Mouse (Mus musculus): ENCODE data around the gene Aplp1.
"Not testable (repeated sequence)": the region's sequence is repeated elsewhere in the genome, so short reads cannot be mapped to it uniquely, and the experiment has no call there.

Aplp1 gene

GRCm38 (mm10) chr7:30444971-30445751 lies at the start of gene Aplp1:
Gene Aplp1 (minus strand): TSS chr7:30445535.
- DNase-seq, result peak; percentile 87 to 89

- DNase-seq, result no peak
Observed at GRCm38 (mm10) chr7:30493401-30493931, 48.1 kb upstream of the Aplp1 start, which contains the start of gene Prodh2. Gene Prodh2 (plus strand): TSS chr7:30493622.

- DNase-seq, result peak; percentile 94 to 97
Observed at GRCm38 (mm10) chr7:30492765-30493164, 47.4 kb upstream of the Aplp1 start.

- DNase-seq, result no peak
Observed at GRCm38 (mm10) chr7:30490957-30491307, 45.6 kb upstream of the Aplp1 start.

GRCm38 (mm10) chr7:30490251-30490956 lies 45.1 kb upstream of the Aplp1 start:
- peak; percentile 74 to 83 for DNase-seq

GRCm38 (mm10) chr7:30484250-30484649 lies 38.9 kb upstream of the Aplp1 start:
- DNase-seq, result no peak

GRCm38 (mm10) chr7:30477415-30478381 lies 32.4 kb upstream of the Aplp1 start:
- DNase-seq, result peak; percentile 72

- not testable (repeated sequence) for DNase-seq
Observed at GRCm38 (mm10) chr7:30476136-30476535, 30.8 kb upstream of the Aplp1 start.

- no peak for DNase-seq
Observed at GRCm38 (mm10) chr7:30474999-30475398, 29.7 kb upstream of the Aplp1 start.

GRCm38 (mm10) chr7:30472411-30472810 lies 27.1 kb upstream of the Aplp1 start:
- DNase-seq, result peak; percentile 80 to 85

- no peak for DNase-seq
Observed at GRCm38 (mm10) chr7:30464816-30465300, 19.5 kb upstream of the Aplp1 start.

GRCm38 (mm10) chr7:30463996-30464395 lies 18.7 kb upstream of the Aplp1 start:
- no peak for DNase-seq

GRCm38 (mm10) chr7:30463568-30463967 lies 18.2 kb upstream of the Aplp1 start:
- DNase-seq, result no peak

- no peak for DNase-seq
Observed at GRCm38 (mm10) chr7:30459484-30459883, 14.1 kb upstream of the Aplp1 start.

- peak; percentile 70 to 81 for DNase-seq
Observed at GRCm38 (mm10) chr7:30457629-30458330, 12.4 kb upstream of the Aplp1 start, which contains the start of the genes Kirrel2 and Nphs1. Gene Kirrel2 (minus strand): TSS chr7:30457690. Gene Nphs1 (plus strand): TSS chr7:30458315.

GRCm38 (mm10) chr7:30456911-30457628 lies 11.7 kb upstream of the Aplp1 start:
- DNase-seq, result peak in 1 of 2 experiments; percentile 42

- DNase-seq, result no peak
Observed at GRCm38 (mm10) chr7:30456487-30456886, 11.2 kb upstream of the Aplp1 start.

- no peak for DNase-seq
Observed at GRCm38 (mm10) chr7:30454259-30454658, 8.9 kb upstream of the Aplp1 start.

GRCm38 (mm10) chr7:30453766-30454165 lies 8.4 kb upstream of the Aplp1 start:
- peak in 1 of 2 experiments; percentile 42 for DNase-seq

GRCm38 (mm10) chr7:30453327-30453726 lies 8.0 kb upstream of the Aplp1 start:
- no peak for DNase-seq

GRCm38 (mm10) chr7:30450241-30450640 lies 4.9 kb upstream of the Aplp1 start:
- peak in 1 of 2 experiments; percentile 54 for DNase-seq
